Mouse (Mus musculus) myocyte (in vitro differentiated cells): ENCODE results near the gene Ccdc124. TPM values are rescaled to one million over a fixed set of nuclear protein-coding genes. Genes with fewer than 3 reads are reported as not detected.

ENCODE experiments used
- H3K27me3 ChIP-seq: one replicate; pipeline ENCODE4 v1.6.1; 2011; ENCODE audit not compliant: control insufficient read depth, insufficient read depth, insufficient read length
- H3K36me3 ChIP-seq: one replicate; pipeline ENCODE4 v1.6.1; 2011; ENCODE audit not compliant: control insufficient read depth, insufficient read depth
- H3K4me2 ChIP-seq: one replicate; pipeline ENCODE4 v1.6.1; 2011; ENCODE audit warnings: low read depth, control low read depth
- H3K4me3 ChIP-seq: one replicate; pipeline ENCODE4 v1.5.1; 2011; ENCODE audit warnings: mild to moderate bottlenecking, control low read depth, moderate library complexity
- H3K79me2 ChIP-seq: one replicate; pipeline ENCODE4 v1.6.1; 2011; ENCODE audit not compliant: control insufficient read depth, insufficient read depth
- H3ac ChIP-seq: one replicate; pipeline ENCODE4 v1.6.1; 2011; ENCODE audit not compliant: control insufficient read depth, insufficient read length
- CEBPB ChIP-seq: IDR thresholded peaks from 2 replicates; pipeline ENCODE4 v1.6.1; 2011; ENCODE audit warnings: mild to moderate bottlenecking, moderate library complexity; ENCODE audit not compliant: poor library complexity, insufficient read depth, severe bottlenecking
- E2F4 ChIP-seq: IDR thresholded peaks from one replicate; pipeline ENCODE4 v1.6.1; 2011; ENCODE audit warnings: mild to moderate bottlenecking, control low read depth, moderate library complexity; ENCODE audit not compliant: insufficient read depth
- MAX ChIP-seq: IDR thresholded peaks from one replicate; pipeline ENCODE4 v1.6.1; 2011; ENCODE audit warnings: low read depth, mild to moderate bottlenecking, control low read depth
- MYOD1 ChIP-seq, 3 experiments: IDR thresholded peaks; one replicate each; pipeline ENCODE4 v1.6.1; 2011; ENCODE audit warnings: control low read depth in 2 of 3, low read depth in 2 of 3, mild to moderate bottlenecking in 2 of 3, moderate library complexity in 1 of 3; ENCODE audit not compliant: insufficient read length in 2 of 3, control insufficient read depth in 1 of 3
- MYOG ChIP-seq, 3 experiments: IDR thresholded peaks; one replicate each; pipeline ENCODE4 v1.6.1; 2011; ENCODE audit warnings: control low read depth in 2 of 3, low read depth in 2 of 3, mild to moderate bottlenecking in 2 of 3; ENCODE audit not compliant: insufficient read length in 2 of 3, control insufficient read depth in 1 of 3, insufficient read depth in 1 of 3
- POLR2A ChIP-seq: IDR thresholded peaks from one replicate; pipeline ENCODE4 v1.6.1; 2011; ENCODE audit warnings: low read depth, mild to moderate bottlenecking, control low read depth, moderate library complexity; ENCODE audit not compliant: insufficient read length
- POLR2AphosphoS2 ChIP-seq: IDR thresholded peaks from one replicate; pipeline ENCODE4 v1.6.1; 2011; ENCODE audit warnings: low read depth, control low read depth; ENCODE audit not compliant: insufficient read length
- REST ChIP-seq: IDR thresholded peaks from one replicate; pipeline ENCODE4 v1.6.1; 2011; ENCODE audit warnings: mild to moderate bottlenecking, control low read depth, moderate library complexity; ENCODE audit not compliant: insufficient read depth, insufficient read length
- SRF ChIP-seq: IDR thresholded peaks from one replicate; pipeline ENCODE4 v1.6.1; 2011; ENCODE audit warnings: low read depth; ENCODE audit not compliant: control insufficient read depth, insufficient read length
- TCF12 ChIP-seq: IDR thresholded peaks from one replicate; pipeline ENCODE4 v1.6.1; 2011; ENCODE audit warnings: mild to moderate bottlenecking, control low read depth; ENCODE audit not compliant: poor library complexity, insufficient read depth, severe bottlenecking
- TCF3 ChIP-seq: IDR thresholded peaks from one replicate; pipeline ENCODE4 v1.6.1; 2011; ENCODE audit warnings: low read depth, control low read depth; ENCODE audit not compliant: insufficient read length
- USF1 ChIP-seq: IDR thresholded peaks from one replicate; pipeline ENCODE4 v1.6.1; 2011; ENCODE audit warnings: low read depth, mild to moderate bottlenecking, control low read depth, moderate library complexity
- polyA plus RNA-seq: library from polyadenylated mRNA; unstranded; fragments of >200 nt; fragmentation: generic; extraction: Trizol; gene quantifications from one replicate; pipeline ENCODE4 v1.2.1, GENCODE M21; 2012; ENCODE audit warnings: missing spikeins

Ccdc124 gene
- polyA plus RNA-seq, 1 experiment: 141 TPM

- Histone ChIP-seq H3ac (no peak overlapping the region), H3K4me2 (no peak overlapping the region), H3K4me3 (no peak overlapping the region), H3K27me3 (no peaks in the 10 kb centered on the region), H3K79me2 (peaks cover 37% of the 10 kb centered on the region), H3K36me3 (peaks cover 4% of the 10 kb centered on the region)
- TF ChIP-seq TCF12: no peak
- TF ChIP-seq POLR2AphosphoS2: no peak
- TF ChIP-seq POLR2A: no peak
- TF ChIP-seq SRF: no peak
- no peak for TF ChIP-seq TCF3
- TF ChIP-seq USF1: no peak
- TF ChIP-seq REST: no peak
- TF ChIP-seq MYOG (IDR thresholded peaks at IDR 0.05; ENCODE audit: control insufficient read depth in 1 of 3, insufficient read depth in 1 of 3, insufficient read length in 2 of 3, low read depth in 2 of 3): no peak
- TF ChIP-seq CEBPB: no peak
- TF ChIP-seq MAX: no peak
- no peak for TF ChIP-seq MYOD1 (IDR thresholded peaks at IDR 0.05; ENCODE audit: control insufficient read depth in 1 of 3, insufficient read length in 2 of 3, low read depth in 2 of 3)
- TF ChIP-seq E2F4: no peak
Measured at GRCm38 (mm10) chr8:70911596-70911995, 37.9 kb upstream of the Ccdc124 start.

GRCm38 (mm10) chr8:70907518-70907917, 33.8 kb upstream of the Ccdc124 start:
- peaks cover 4% of the 10 kb centered on the region for H3K36me3 ChIP-seq

GRCm38 (mm10) chr8:70905831-70906736, 32.3 kb upstream of the Ccdc124 start, which contains the start of gene Map1s:
Gene Map1s (plus strand): TSS chr8:70905932.
- Histone ChIP-seq H3ac (peak within 1 kb of the TSS; percentile 85), H3K4me2 (peak within 1 kb of the TSS; percentile 85), H3K36me3 (no peaks in the 10 kb centered on the region), H3K27me3 (no peaks in the 10 kb centered on the region), H3K79me2 (peaks cover 35% of the 10 kb centered on the region), H3K4me3 (peak within 1 kb of the TSS; percentile 46)
- peak; percentile 84 for TF ChIP-seq POLR2AphosphoS2
- TF ChIP-seq POLR2A: peak; percentile 89
- peak in 2 of 3 experiments; percentile 87 to 88 for TF ChIP-seq MYOG (IDR thresholded peaks at IDR 0.05; ENCODE audit: control insufficient read depth in 1 of 3, insufficient read depth in 1 of 3, insufficient read length in 2 of 3, low read depth in 2 of 3)
- TF ChIP-seq TCF12: no peak
- TF ChIP-seq MYOD1 (IDR thresholded peaks at IDR 0.05; ENCODE audit: control insufficient read depth in 1 of 3, insufficient read length in 2 of 3, low read depth in 2 of 3): peak in 2 of 3 experiments; percentile 93 to 95
- peak; percentile 27 for TF ChIP-seq REST
- no peak for TF ChIP-seq MAX

More at GRCm38 (mm10) chr8:70907518-70907917, 33.8 kb upstream of the Ccdc124 start:
- Histone ChIP-seq H3K27me3 (no peaks in the 10 kb centered on the region), H3ac (no peak overlapping the region), H3K4me3 (no peak overlapping the region), H3K4me2 (no peak overlapping the region), H3K79me2 (peaks cover 39% of the 10 kb centered on the region)
- TF ChIP-seq MAX (no peak), E2F4 (no peak), TCF3 (no peak), POLR2A (no peak), REST (no peak), POLR2AphosphoS2 (no peak), MYOG (IDR thresholded peaks at IDR 0.05; ENCODE audit: control insufficient read depth in 1 of 3, insufficient read depth in 1 of 3, insufficient read length in 2 of 3, low read depth in 2 of 3) (peak in 1 of 3 experiments; percentile 34)

- Histone ChIP-seq H3K79me2 (peaks cover 32% of the 10 kb centered on the region), H3K4me3 (peak overlapping the region; percentile 46), H3K4me2 (peak overlapping the region; percentile 85), H3K27me3 (no peaks in the 10 kb centered on the region), H3K36me3 (no peaks in the 10 kb centered on the region), H3ac (peak overlapping the region; percentile 85)
- no peak for TF ChIP-seq SRF
- no peak for TF ChIP-seq USF1
- TF ChIP-seq TCF12: no peak
- no peak for TF ChIP-seq E2F4
Measured at GRCm38 (mm10) chr8:70905463-70905830, 31.7 kb upstream of the Ccdc124 start.

GRCm38 (mm10) chr8:70904532-70904931, 30.8 kb upstream of the Ccdc124 start:
- H3K36me3 ChIP-seq: no peaks in the 10 kb centered on the region
- H3K27me3 ChIP-seq: no peaks in the 10 kb centered on the region
- no peak overlapping the region for H3K4me2 ChIP-seq
- no peak for TF ChIP-seq E2F4
- no peak for TF ChIP-seq SRF
- no peak for TF ChIP-seq MYOD1 (IDR thresholded peaks at IDR 0.05; ENCODE audit: control insufficient read depth in 1 of 3, insufficient read length in 2 of 3, low read depth in 2 of 3)
- no peak for TF ChIP-seq MYOG (IDR thresholded peaks at IDR 0.05; ENCODE audit: control insufficient read depth in 1 of 3, insufficient read depth in 1 of 3, insufficient read length in 2 of 3, low read depth in 2 of 3)
- TF ChIP-seq MAX: no peak
- TF ChIP-seq TCF12: no peak
- no peak for TF ChIP-seq CEBPB
- TF ChIP-seq TCF3: no peak
- no peak for TF ChIP-seq REST
- peaks cover 30% of the 10 kb centered on the region for H3K79me2 ChIP-seq
- H3K4me3 ChIP-seq: peak overlapping the region; percentile 46
- H3ac ChIP-seq: no peak overlapping the region
